Mouse (Mus musculus) neural tube, embryonic 12.5 days (tissue): ENCODE measurements around the gene Pigp. TPM values are rescaled to one million over a fixed set of nuclear protein-coding genes. Genes with fewer than 3 reads are reported as not detected.
"Not testable (repeated sequence)": the region's sequence is repeated elsewhere in the genome, so short reads cannot be mapped to it uniquely, and the experiment has no call there.

ENCODE experiments used
- ATAC-seq: fragments of 200-750 bp; cut with Nextera tagmentation; 2 replicates; pipeline ENCODE4 v1.8.0; 2017; ENCODE audit warnings: low read depth, mild to moderate bottlenecking, moderate TSS enrichment, moderate library complexity; ENCODE audit not compliant: low FRiP score
- H3K27ac ChIP-seq: fragments of 300-500 bp; sonication (generic); 2 replicates; pipeline ENCODE4 v1.5.1; 2016
- H3K27me3 ChIP-seq: fragments of 300-500 bp; sonication (generic); replicated peaks from 2 replicates; pipeline ENCODE4 v1.6.1; 2016; ENCODE audit warnings: mild to moderate bottlenecking
- H3K36me3 ChIP-seq: fragments of 300-500 bp; sonication (generic); 2 replicates; pipeline ENCODE4 v1.6.1; 2016; ENCODE audit warnings: mild to moderate bottlenecking
- H3K4me1 ChIP-seq: fragments of 300-500 bp; sonication (generic); 2 replicates; pipeline ENCODE4 v1.6.1; 2016
- H3K4me2 ChIP-seq: fragments of 300-500 bp; sonication (generic); replicated peaks from 2 replicates; pipeline ENCODE4 v1.6.1; 2016; ENCODE audit warnings: mild to moderate bottlenecking
- H3K4me3 ChIP-seq: fragments of 300-500 bp; sonication (generic); 2 replicates; pipeline ENCODE4 v1.5.1; 2016
- H3K9ac ChIP-seq: fragments of 300-500 bp; sonication (generic); 2 replicates; pipeline ENCODE4 v1.6.1; 2016; ENCODE audit warnings: mild to moderate bottlenecking
- H3K9me3 ChIP-seq: fragments of 300-500 bp; sonication (generic); 2 replicates; pipeline ENCODE4 v1.6.1; 2016; ENCODE audit warnings: mild to moderate bottlenecking
- WGBS: fragments of 180-500 bp; shearing (Covaris S2); methylation state at CpG from one replicate; pipeline ENCODE4 v1.1.7; 2016; 5-methylcytosine and 5-hydroxymethylcytosine counted together
- polyA plus RNA-seq: library from polyadenylated mRNA; unstranded; fragments of >200 nt; fragmentation: Nextera tagmentation; extraction: Ambion mirVana; gene quantifications from 2 replicates; pipeline ENCODE4 v1.2.1, GENCODE M21; 2016

Pigp gene
- polyA plus RNA-seq, 1 experiment from 2014 or later: 107 TPM

GRCm38 (mm10) chr16:94356046-94356445 lies 15.6 kb downstream of the Pigp start:
- H3K36me3 ChIP-seq: no peaks in the 10 kb centered on the region
- 78% methylated on average over 7 of the region's 7 CpGs for WGBS
- H3K9ac ChIP-seq: no peak overlapping the region
- ATAC-seq: no peak
- H3K9me3 ChIP-seq: no peaks in the 10 kb centered on the region
- no peaks in the 10 kb centered on the region for H3K27me3 ChIP-seq
- no peaks in the 10 kb centered on the region for H3K4me1 ChIP-seq
- H3K27ac ChIP-seq: no peak overlapping the region
- H3K4me2 ChIP-seq: no peak overlapping the region
- no peak overlapping the region for H3K4me3 ChIP-seq

- Histone ChIP-seq H3K9ac (no peak overlapping the region), H3K9me3 (no peaks in the 10 kb centered on the region), H3K36me3 (no peaks in the 10 kb centered on the region), H3K27ac (no peak overlapping the region), H3K4me3 (no peak overlapping the region), H3K27me3 (no peaks in the 10 kb centered on the region), H3K4me1 (no peaks in the 10 kb centered on the region), H3K4me2 (no peak overlapping the region)
- no peak for ATAC-seq
- 47% methylated on average over 9 of the region's 9 CpGs for WGBS
Measured at GRCm38 (mm10) chr16:94354450-94354849, 17.2 kb downstream of the Pigp start.

- no peaks in the 10 kb centered on the region for H3K4me1 ChIP-seq
- no peaks in the 10 kb centered on the region for H3K9me3 ChIP-seq
- H3K4me3 ChIP-seq: no peak overlapping the region
- no peak overlapping the region for H3K9ac ChIP-seq
- no peak overlapping the region for H3K4me2 ChIP-seq
- ATAC-seq: no peak
- 75% methylated on average over 10 of the region's 10 CpGs for WGBS
- no peak overlapping the region for H3K27ac ChIP-seq
- no peaks in the 10 kb centered on the region for H3K27me3 ChIP-seq
- H3K36me3 ChIP-seq: no peaks in the 10 kb centered on the region
Measured at GRCm38 (mm10) chr16:94350287-94350677, 21.4 kb downstream of the Pigp start.

GRCm38 (mm10) chr16:94349588-94350286 lies 21.9 kb downstream of the Pigp start:
- ATAC-seq: no peak

GRCm38 (mm10) chr16:94348779-94349178 lies 22.9 kb downstream of the Pigp start:
- Histone ChIP-seq H3K4me3 (no peak overlapping the region), H3K4me2 (no peak overlapping the region), H3K9ac (no peak overlapping the region), H3K4me1 (no peaks in the 10 kb centered on the region), H3K36me3 (no peaks in the 10 kb centered on the region), H3K27ac (no peak overlapping the region), H3K27me3 (no peaks in the 10 kb centered on the region), H3K9me3 (no peaks in the 10 kb centered on the region)
- no peak for ATAC-seq
- 81% methylated on average over 2 of the region's 2 CpGs for WGBS

More at GRCm38 (mm10) chr16:94349588-94350286, 21.9 kb downstream of the Pigp start:
- no peak overlapping the region for H3K27ac ChIP-seq
- H3K4me1 ChIP-seq: no peaks in the 10 kb centered on the region
- H3K27me3 ChIP-seq: no peaks in the 10 kb centered on the region
- 76% methylated on average over 11 of the region's 11 CpGs for WGBS
- no peaks in the 10 kb centered on the region for H3K36me3 ChIP-seq
- no peak overlapping the region for H3K4me3 ChIP-seq
- H3K4me2 ChIP-seq: no peak overlapping the region
- H3K9me3 ChIP-seq: no peaks in the 10 kb centered on the region
- H3K9ac ChIP-seq: no peak overlapping the region

- no peaks in the 10 kb centered on the region for H3K36me3 ChIP-seq
- WGBS: 77% methylated on average over 7 of the region's 7 CpGs
- no peak overlapping the region for H3K4me3 ChIP-seq
- H3K27me3 ChIP-seq: no peaks in the 10 kb centered on the region
- ATAC-seq: no peak
- H3K9ac ChIP-seq: no peak overlapping the region
- no peak overlapping the region for H3K4me2 ChIP-seq
- H3K27ac ChIP-seq: no peak overlapping the region
- no peaks in the 10 kb centered on the region for H3K9me3 ChIP-seq
- no peaks in the 10 kb centered on the region for H3K4me1 ChIP-seq
Measured at GRCm38 (mm10) chr16:94347080-94347731, 24.4 kb downstream of the Pigp start.

DNA sequence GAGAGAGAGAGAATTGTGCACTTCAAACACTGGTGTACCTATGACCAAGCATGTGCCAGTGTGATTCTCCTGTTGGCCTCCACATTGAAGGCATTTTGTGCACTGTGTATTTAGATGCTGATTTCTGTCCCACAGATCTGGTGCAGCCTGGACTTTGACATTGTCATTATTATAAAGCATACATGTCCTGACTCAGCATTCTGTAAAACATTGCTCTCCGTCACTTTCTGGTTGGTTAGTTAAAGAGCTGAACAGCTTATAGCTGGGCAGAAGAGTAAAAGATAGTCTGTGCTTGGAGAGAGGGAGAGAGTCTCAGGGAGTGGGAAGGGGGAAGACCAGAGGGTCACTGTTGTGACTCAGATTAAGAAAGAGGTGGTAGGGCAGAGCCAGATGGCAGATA lies 25.9 kb downstream of the Pigp start:
- H3K27me3 ChIP-seq: no peaks in the 10 kb centered on the region
- ATAC-seq: no peak
- H3K9me3 ChIP-seq: no peaks in the 10 kb centered on the region
- no peaks in the 10 kb centered on the region for H3K36me3 ChIP-seq
- H3K9ac ChIP-seq: no peak overlapping the region
- 95% methylated on average over 1 of the region's 1 CpGs for WGBS
- no peak overlapping the region for H3K4me3 ChIP-seq
- H3K27ac ChIP-seq: no peak overlapping the region
- H3K4me1 ChIP-seq: no peaks in the 10 kb centered on the region
- H3K4me2 ChIP-seq: no peak overlapping the region

DNA sequence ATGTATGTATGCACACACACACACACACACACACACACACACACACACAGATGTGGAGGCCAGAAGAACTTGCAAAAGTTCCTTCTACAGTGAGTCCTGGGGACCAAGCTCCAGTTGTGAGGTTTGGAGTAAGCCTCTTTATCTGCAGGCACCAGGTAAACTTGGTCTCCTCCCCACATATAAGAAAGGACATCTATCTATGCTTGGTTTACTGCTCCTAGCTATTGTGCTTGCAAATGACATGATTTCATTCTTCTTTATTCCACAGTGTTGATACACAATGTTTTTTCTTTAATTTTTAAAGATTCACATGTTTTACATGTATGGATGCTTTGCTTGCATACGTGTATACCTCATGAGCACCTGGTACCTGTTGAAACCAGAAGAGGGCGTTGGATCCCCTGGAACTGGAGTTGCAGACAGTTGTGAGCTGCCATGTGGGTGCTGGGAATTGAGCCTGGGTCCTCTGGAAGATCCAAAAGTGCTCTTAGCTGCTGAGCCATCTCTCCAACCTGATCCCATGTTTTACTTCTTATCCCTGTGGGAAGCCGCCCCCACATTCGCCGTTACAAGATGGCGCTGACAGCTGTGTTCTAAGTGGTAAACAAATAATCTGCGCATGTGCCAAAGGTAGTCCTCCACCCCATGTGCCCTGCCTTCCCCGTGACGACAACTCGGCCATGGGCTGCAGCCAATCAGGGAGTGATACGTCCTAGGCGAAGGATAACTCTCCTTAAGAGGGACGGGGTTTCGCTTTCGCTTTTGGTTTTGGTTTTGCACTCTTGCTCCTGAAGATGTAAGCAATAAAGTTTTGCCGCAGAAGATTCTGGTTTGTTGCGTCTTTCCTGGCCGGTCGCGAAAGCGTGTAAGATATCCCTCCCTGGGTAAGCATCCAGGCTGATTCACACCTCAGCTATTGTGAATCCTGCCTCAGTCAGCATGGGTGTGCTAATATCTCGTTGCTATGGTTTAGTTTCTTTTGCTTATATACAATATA lies 32.2 kb downstream of the Pigp start:
- not testable (repeated sequence) for H3K36me3 ChIP-seq, H3K9me3 ChIP-seq, H3K27ac ChIP-seq, H3K9ac ChIP-seq, H3K4me3 ChIP-seq, H3K27me3 ChIP-seq, H3K4me2 ChIP-seq, H3K4me1 ChIP-seq, ATAC-seq
- 95% methylated on average over 22 of the region's 22 CpGs for WGBS

GRCm38 (mm10) chr16:94335656-94336055 lies 36.0 kb downstream of the Pigp start:
- ATAC-seq: no peak
- Histone ChIP-seq H3K9ac (no peak overlapping the region), H3K27me3 (no peaks in the 10 kb centered on the region; the same call in 1 of the 2 replicates), H3K27ac (no peak overlapping the region), H3K36me3 (no peaks in the 10 kb centered on the region), H3K9me3 (no peaks in the 10 kb centered on the region), H3K4me1 (no peaks in the 10 kb centered on the region), H3K4me2 (no peak overlapping the region), H3K4me3 (no peak overlapping the region)
- WGBS: 37% methylated on average over 5 of the region's 5 CpGs

DNA sequence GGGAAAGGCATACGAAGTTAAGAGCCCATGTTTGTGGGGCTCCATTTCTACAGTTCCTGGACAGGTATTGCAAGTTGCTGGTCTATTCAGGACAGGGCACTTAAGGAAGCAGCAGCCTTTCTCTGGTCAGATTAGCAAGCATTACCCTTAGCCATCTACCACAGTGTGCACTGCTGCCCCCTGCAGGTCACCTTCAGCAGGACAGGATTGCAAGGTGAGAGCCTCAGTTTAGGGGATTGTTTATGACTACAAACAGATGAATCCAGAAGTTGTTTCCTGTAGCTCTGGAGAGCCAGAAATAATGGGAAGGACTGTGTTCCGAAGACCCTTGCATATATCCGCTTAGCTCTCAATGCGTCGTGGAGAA lies 39.8 kb downstream of the Pigp start:
- H3K9me3 ChIP-seq: no peaks in the 10 kb centered on the region
- H3K27ac ChIP-seq: no peak overlapping the region
- peaks cover 30% of the 10 kb centered on the region for H3K27me3 ChIP-seq
- H3K4me3 ChIP-seq: no peak overlapping the region
- 60% methylated on average over 5 of the region's 5 CpGs for WGBS
- H3K36me3 ChIP-seq: no peaks in the 10 kb centered on the region
- H3K4me2 ChIP-seq: no peak overlapping the region
- peaks cover 24% of the 10 kb centered on the region for H3K4me1 ChIP-seq
- no peak for ATAC-seq
- no peak overlapping the region for H3K9ac ChIP-seq

- 83% methylated on average over 9 of the region's 9 CpGs for WGBS
Measured at GRCm38 (mm10) chr16:94331233-94331885, 40.3 kb downstream of the Pigp start.

DNA sequence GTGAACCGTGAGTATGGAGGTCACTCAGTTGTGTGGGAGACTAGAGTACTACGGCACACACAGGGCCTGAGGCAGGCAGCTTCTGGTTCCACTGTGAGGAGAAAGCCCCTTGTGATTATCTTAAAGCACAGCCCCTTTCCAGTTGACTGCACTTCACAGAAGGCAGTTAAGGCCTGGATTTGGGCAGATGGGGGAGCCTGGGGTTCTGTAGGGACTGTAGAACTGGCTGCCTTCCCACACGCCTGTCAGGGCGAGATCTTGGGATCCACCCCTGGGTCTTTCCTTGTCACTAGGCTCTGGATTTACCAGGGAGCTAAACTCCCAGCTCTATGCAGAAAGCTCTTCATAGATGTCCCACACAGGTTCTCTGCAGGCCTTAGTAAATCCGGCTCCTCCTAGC lies 41.2 kb downstream of the Pigp start:
- no peak overlapping the region for H3K4me3 ChIP-seq
- no peaks in the 10 kb centered on the region for H3K9me3 ChIP-seq
- H3K36me3 ChIP-seq: no peaks in the 10 kb centered on the region
- H3K4me1 ChIP-seq: peaks cover 24% of the 10 kb centered on the region
- no peak overlapping the region for H3K27ac ChIP-seq
- ATAC-seq: peak; percentile 37; the same call in 1 of the 2 replicates
- H3K27me3 ChIP-seq: peaks cover 33% of the 10 kb centered on the region
- no peak overlapping the region for H3K4me2 ChIP-seq
- no peak overlapping the region for H3K9ac ChIP-seq
- WGBS: 57% methylated on average over 5 of the region's 5 CpGs

More at GRCm38 (mm10) chr16:94331233-94331885, 40.3 kb downstream of the Pigp start:
- no peak overlapping the region for H3K4me3 ChIP-seq
- H3K9me3 ChIP-seq: no peaks in the 10 kb centered on the region
- H3K36me3 ChIP-seq: no peaks in the 10 kb centered on the region
- no peak for ATAC-seq
- peaks cover 24% of the 10 kb centered on the region for H3K4me1 ChIP-seq
- H3K4me2 ChIP-seq: no peak overlapping the region
- H3K27ac ChIP-seq: no peak overlapping the region
- H3K27me3 ChIP-seq: peaks cover 33% of the 10 kb centered on the region
- no peak overlapping the region for H3K9ac ChIP-seq
